Mouse (Mus musculus): ENCODE data around the gene Cfap57. TPM values are rescaled to one million over a fixed set of nuclear protein-coding genes. Genes with fewer than 3 reads are reported as not detected.

The Cfap57 gene
- under 1 TPM in 1 of 2 experiments, not detected in 1; 0.15 TPM for total RNA-seq (2021)
- long read RNA-seq, experiment 1: 0 reads
- long read RNA-seq, experiment 2: 0 reads

GRCm38 (mm10) chr4:118620279-118620966 lies at the start of gene Cfap57, which contains the start of gene Ebna1bp2:
Gene Cfap57 (minus strand): TSS chr4:118620777.
Gene Ebna1bp2 (plus strand): TSS chr4:118620799.
- peak; percentile 94 to 96 for DNase-seq

GRCm38 (mm10) chr4:118658652-118659051 lies 38.1 kb upstream of the Cfap57 start, which contains the start of gene Olfr62:
Gene Olfr62 (plus strand): TSS chr4:118658952.
- no peak for DNase-seq

GRCm38 (mm10) chr4:118645234-118645633 lies 24.7 kb upstream of the Cfap57 start:
- DNase-seq: peak; percentile 9 to 70

- peak; percentile 13 to 22 for DNase-seq
These were observed 22.0 kb upstream of the Cfap57 start for GRCm38 (mm10) chr4:118642346-118643190.

- DNase-seq: no peak
These were observed 9.7 kb upstream of the Cfap57 start for GRCm38 (mm10) chr4:118630261-118630660.

- no peak for DNase-seq
These were observed 1.2 kb upstream of the Cfap57 start for GRCm38 (mm10) chr4:118621781-118622180.

GRCm38 (mm10) chr4:118620967-118621320 lies 367 bp upstream of the Cfap57 start:
- no peak for DNase-seq

GRCm38 (mm10) chr4:118615412-118615811 lies 5.2 kb downstream of the Cfap57 start:
- no peak for DNase-seq

GRCm38 (mm10) chr4:118612619-118613018 lies 8.0 kb downstream of the Cfap57 start:
- DNase-seq: peak in 1 of 2 experiments; percentile 28

GRCm38 (mm10) chr4:118609836-118610235 lies 10.7 kb downstream of the Cfap57 start:
- no peak for DNase-seq

- no peak for DNase-seq
These were observed 16.5 kb downstream of the Cfap57 start for GRCm38 (mm10) chr4:118604065-118604464.

- no peak for DNase-seq
These were observed 30.8 kb downstream of the Cfap57 start for GRCm38 (mm10) chr4:118589733-118590130.

- DNase-seq: no peak
These were observed 31.4 kb downstream of the Cfap57 start for GRCm38 (mm10) chr4:118589053-118589732.

GRCm38 (mm10) chr4:118582629-118583028 lies 37.9 kb downstream of the Cfap57 start:
- DNase-seq: no peak

GRCm38 (mm10) chr4:118581508-118581907 lies 39.1 kb downstream of the Cfap57 start:
- no peak for DNase-seq

- peak in 1 of 2 experiments; percentile 20 for DNase-seq
These were observed 41.3 kb downstream of the Cfap57 start for GRCm38 (mm10) chr4:118579313-118579712.

- DNase-seq: peak; percentile 61 to 86
These were observed 44.5 kb downstream of the Cfap57 start for GRCm38 (mm10) chr4:118576097-118576496.

GRCm38 (mm10) chr4:118571441-118571840 lies 49.1 kb downstream of the Cfap57 start:
- DNase-seq: no peak

GRCm38 (mm10) chr4:118569320-118569719 lies 51.3 kb downstream of the Cfap57 start:
- DNase-seq: no peak

- peak; percentile 30 to 50 for DNase-seq
These were observed 51.9 kb downstream of the Cfap57 start for GRCm38 (mm10) chr4:118568709-118569108.

GRCm38 (mm10) chr4:118566161-118566676 lies 54.4 kb downstream of the Cfap57 start:
- peak; percentile 53 to 68 for DNase-seq

- DNase-seq: no peak
These were observed 55.7 kb downstream of the Cfap57 start for GRCm38 (mm10) chr4:118564926-118565279.

Data from heart, adult 18-20 months (tissue).